Mouse (Mus musculus) bone marrow macrophage, adult 2 months (primary cell): ENCODE data around the gene Teddm1b.

Experiments
- CTCF ChIP-seq: IDR thresholded peaks from 2 replicates; pipeline ENCODE4 v1.5.1; 2012; ENCODE audit warnings: low read depth, mild to moderate bottlenecking, low read length, moderate library complexity
- POLR2A ChIP-seq: IDR thresholded peaks from 2 replicates; pipeline ENCODE4 v1.6.1; 2012; ENCODE audit warnings: mild to moderate bottlenecking, low read depth, low read length, borderline replicate concordance

- TF ChIP-seq POLR2A (no peak), CTCF (no peak)
Measured at GRCm38 (mm10) chr1:153836036-153836435, 38.1 kb upstream of the Teddm1b start.
